Mouse (Mus musculus) CH12.LX (cell line): ENCODE measurements at regions not wholly inside any gene's neighbourhood (a gene's known extent, or its start where the extent isn't known, plus 50 kb on each side); places are given as distances from the start of the nearest gene placed in this dataset.

Source experiments
- CTCF ChIP-seq, 2 experiments: IDR thresholded peaks in 1 of 2; conservative IDR thresholded peaks in 1 of 2; 2 replicates each; pipeline ENCODE4 v1.5.1; 2011 to 2012; ENCODE audit warnings: low read depth in 2 of 2, low read length in 2 of 2, improper control_type of control experiment in 1 of 2, inconsistent platforms in 1 of 2, mild to moderate bottlenecking in 1 of 2, moderate library complexity in 1 of 2
- ETS1 ChIP-seq: conservative IDR thresholded peaks from 2 replicates; pipeline ENCODE4 v1.6.1; 2012; ENCODE audit warnings: low read depth, mild to moderate bottlenecking, inconsistent platforms, low read length, improper control_type of control experiment, moderate library complexity
- POLR2A ChIP-seq: IDR thresholded peaks from 2 replicates; pipeline ENCODE4 v1.6.1; 2011; ENCODE audit warnings: low read depth, mild to moderate bottlenecking, improper control_type of control experiment, low read length
- USF1 ChIP-seq: IDR thresholded peaks from 2 replicates; pipeline ENCODE4 v1.6.1; 2014; ENCODE audit warnings: low read depth, mild to moderate bottlenecking, inconsistent platforms, low read length, improper control_type of control experiment

- TF ChIP-seq USF1, result no peak
- no peak for TF ChIP-seq ETS1
- TF ChIP-seq CTCF (conservative IDR thresholded peaks at IDR 0.05 in 1 of 2, IDR thresholded peaks at IDR 0.05 in 1 of 2; ENCODE audit: low read depth in 2 of 2, low read length in 2 of 2), result peak; percentile 46 to 74; a peak in 3 of 4 replicates
- no peak for TF ChIP-seq POLR2A
These were observed 752.1 kb downstream of the Inhba start for GRCm38 (mm10) chr13:16763746-16764145.
